Mouse (Mus musculus) kidney, adult 10 weeks (tissue): ENCODE results near the gene Id1. TPM values are rescaled to one million over a fixed set of nuclear protein-coding genes. Genes with fewer than 3 reads are reported as not detected.

Experiments used
- polyA plus RNA-seq: library from polyadenylated mRNA; stranded (reverse); fragments of 350-450 nt; fragmentation: Illumina TruSeq; extraction: RNeasy Lipid Tissue Mini Kit (QIAGEN cat#74804); gene quantifications from one replicate; pipeline ENCODE4 v1.2.3, GENCODE M21; 2014; ENCODE audit warnings: low read depth, low replicate concordance

Gene Id1
- 27.5 TPM for polyA plus RNA-seq

DNA sequence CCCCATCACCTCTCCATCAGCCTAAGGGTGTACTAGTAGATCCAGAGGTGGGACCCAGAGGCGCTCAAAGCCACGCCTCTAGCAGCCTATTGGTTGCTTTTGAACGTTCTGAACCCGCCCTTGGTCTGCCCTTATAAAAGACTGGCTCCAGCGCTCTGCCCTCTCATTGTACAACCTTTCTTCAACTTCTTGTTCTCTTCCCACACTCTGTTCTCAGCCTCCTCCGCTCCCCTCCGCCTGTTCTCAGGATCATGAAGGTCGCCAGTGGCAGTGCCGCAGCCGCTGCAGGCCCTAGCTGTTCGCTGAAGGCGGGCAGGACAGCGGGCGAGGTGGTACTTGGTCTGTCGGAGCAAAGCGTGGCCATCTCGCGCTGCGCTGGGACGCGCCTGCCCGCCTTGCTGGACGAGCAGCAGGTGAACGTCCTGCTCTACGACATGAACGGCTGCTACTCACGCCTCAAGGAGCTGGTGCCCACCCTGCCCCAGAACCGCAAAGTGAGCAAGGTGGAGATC lies at the start of gene Id1:
Id1 (plus strand) TSS at position 162 of the 512 bp plus-strand sequence.

DNA sequence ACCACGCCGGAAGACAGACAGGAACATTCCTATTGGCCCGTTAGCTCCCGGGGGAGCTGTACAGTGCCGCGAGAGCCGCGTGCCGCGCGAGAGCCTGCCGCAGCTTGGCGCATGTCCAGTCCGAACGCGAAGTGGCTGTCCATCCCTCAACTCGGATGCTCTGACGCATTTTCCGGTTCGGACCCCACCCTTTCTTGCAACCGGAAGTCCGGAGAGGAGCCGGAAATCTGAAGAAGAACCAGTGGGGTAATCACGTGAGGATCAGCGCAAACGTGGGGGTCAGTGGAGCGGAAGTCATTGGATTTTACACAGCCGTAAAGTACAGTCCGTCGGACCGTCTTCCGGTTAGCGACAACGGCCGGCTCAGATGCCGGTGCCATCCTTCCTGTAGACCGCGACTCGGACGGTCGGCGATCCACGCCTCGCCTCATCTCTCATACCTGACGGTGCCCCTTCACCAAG lies 49.2 kb upstream of the Id1 start, which contains the start of gene Mcts2:
Mcts2 (plus strand) TSS at position 230 of the 462 bp plus-strand sequence.

GRCm38 (mm10) chr2:152753944-152754711 lies 18.1 kb downstream of the Id1 start, which contains the start of gene Cox4i2:
Cox4i2 (plus strand) TSS chr2:152754173.

Other genes starting within 250 kb of the Id1 start
- gene Defb22, start 246.1 kb upstream of the Id1 start, polyA plus RNA-seq = not detected
- gene Defb26, start 224.6 kb upstream of the Id1 start, polyA plus RNA-seq = 2.1 TPM
- gene Defb28, start 218.0 kb upstream of the Id1 start, polyA plus RNA-seq = not detected
- 44.8 TPM for gene Defb29, start 196.2 kb upstream of the Id1 start, polyA plus RNA-seq
- not detected for gene Gm17416, start 166.9 kb upstream of the Id1 start, polyA plus RNA-seq
- gene Defb21, start 163.5 kb upstream of the Id1 start, polyA plus RNA-seq = not detected
- not detected for gene Defb19, start 155.9 kb upstream of the Id1 start, polyA plus RNA-seq
- gene Defb45, start 136.9 kb upstream of the Id1 start, polyA plus RNA-seq = not detected
- not detected for gene Defb36, start 131.9 kb upstream of the Id1 start, polyA plus RNA-seq
- not detected for gene Defb25, start 113.2 kb upstream of the Id1 start, polyA plus RNA-seq
- gene Rem1, start 109.3 kb upstream of the Id1 start, polyA plus RNA-seq = 1.3 TPM
- gene H13, start 66.8 kb upstream of the Id1 start, polyA plus RNA-seq = 32.4 TPM
- 24.4 TPM for gene Mcts2, start 49.2 kb upstream of the Id1 start, polyA plus RNA-seq
- not detected for gene Cox4i2, start 17.9 kb downstream of the Id1 start, polyA plus RNA-seq
- 36.9 TPM for gene Bcl2l1, start 95.5 kb downstream of the Id1 start, polyA plus RNA-seq
- 1.5 TPM for gene Tpx2, start 111.7 kb downstream of the Id1 start, polyA plus RNA-seq
- gene Mylk2, start 175.1 kb downstream of the Id1 start, polyA plus RNA-seq = not detected
- not detected for gene Foxs1, start 197.0 kb downstream of the Id1 start, polyA plus RNA-seq
- gene Dusp15, start 215.4 kb downstream of the Id1 start, polyA plus RNA-seq = 7.7 TPM
- not detected for gene Ttll9, start 226.2 kb downstream of the Id1 start, polyA plus RNA-seq